Mouse (Mus musculus): ENCODE results near the gene Sgcd. TPM values are rescaled to one million over a fixed set of nuclear protein-coding genes. Genes with fewer than 3 reads are reported as not detected.

Gene Sgcd
- total RNA-seq, 2 experiments from 2014 or later = 8.6 to 23.3 TPM

DNA sequence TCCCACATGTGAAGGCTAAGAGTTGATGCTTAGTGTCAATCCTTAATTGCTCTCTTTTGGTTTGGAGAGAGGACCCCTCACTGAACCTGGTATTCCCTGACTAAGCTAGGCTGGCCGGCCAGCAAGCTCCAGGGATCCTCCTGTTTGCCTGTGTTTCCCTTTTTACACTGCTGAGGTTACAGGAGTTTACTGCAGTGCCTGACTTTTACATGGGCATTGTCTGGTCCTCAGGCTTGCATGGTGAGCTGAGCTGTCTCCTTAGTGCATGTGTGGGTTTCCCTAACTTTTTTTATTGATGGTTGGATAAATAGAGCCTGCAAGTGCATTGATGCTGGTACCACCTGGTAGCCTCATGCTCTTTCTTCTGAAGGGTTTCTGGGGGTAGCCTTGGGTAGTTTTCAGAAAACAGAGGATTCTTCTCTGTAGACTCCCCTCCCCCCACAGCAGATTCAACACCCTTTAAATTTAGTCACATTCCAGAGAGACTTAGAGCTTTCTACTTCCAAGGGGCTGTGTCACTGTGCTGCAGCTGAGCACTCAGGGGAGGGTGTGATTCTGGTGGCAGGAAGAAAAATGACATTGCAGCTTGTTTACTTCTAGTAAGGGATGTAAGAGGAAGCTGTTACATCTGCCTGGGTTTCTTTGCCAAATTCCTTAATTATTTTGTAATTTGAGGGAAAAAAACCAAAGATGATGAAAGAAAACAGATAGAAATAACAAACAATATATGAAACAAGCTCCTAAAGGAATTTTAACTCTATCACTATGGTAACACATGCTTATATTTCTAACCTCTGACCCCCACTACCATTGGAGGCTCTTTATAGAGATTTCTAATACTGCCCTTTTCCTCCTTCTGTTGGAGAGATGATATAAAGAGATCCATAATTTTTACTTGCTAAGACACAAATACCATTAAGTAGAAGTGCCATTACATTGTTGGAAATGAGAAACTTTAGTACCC is 831.8 kb downstream of the Sgcd start:
- DNase-seq (ENCODE audit: low spot score in 2 of 2) = no peak

DNA sequence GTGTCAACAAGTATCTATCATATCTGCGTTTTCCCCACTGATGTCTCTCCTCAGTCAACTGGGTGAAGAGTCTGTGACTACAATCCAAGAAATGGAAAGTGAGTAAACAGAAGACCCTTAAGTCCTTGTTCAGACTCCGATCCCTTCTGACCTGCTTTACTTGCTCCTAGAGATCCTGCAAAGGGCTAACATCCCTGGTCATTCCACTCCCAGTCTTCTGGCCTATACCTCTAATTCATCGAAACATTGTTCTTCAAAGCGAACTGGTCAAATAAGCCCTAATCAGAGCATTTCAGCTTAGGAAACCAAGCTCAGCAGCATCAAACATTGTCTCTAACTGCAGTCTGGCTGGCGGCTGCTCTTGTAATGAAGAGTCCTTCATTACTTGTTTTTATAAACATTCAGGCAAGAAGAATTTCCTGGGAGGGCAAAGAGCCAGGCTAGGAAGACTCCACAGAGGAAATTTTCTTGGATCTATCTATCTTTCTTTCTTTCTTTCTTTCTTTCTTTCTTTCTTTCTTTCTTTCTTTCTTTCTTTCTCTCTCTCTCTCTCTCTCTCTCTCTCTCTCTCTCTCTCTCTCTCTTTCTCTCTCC is 833.8 kb downstream of the Sgcd start:
- no peak for DNase-seq (ENCODE audit: low spot score in 2 of 2)

DNA sequence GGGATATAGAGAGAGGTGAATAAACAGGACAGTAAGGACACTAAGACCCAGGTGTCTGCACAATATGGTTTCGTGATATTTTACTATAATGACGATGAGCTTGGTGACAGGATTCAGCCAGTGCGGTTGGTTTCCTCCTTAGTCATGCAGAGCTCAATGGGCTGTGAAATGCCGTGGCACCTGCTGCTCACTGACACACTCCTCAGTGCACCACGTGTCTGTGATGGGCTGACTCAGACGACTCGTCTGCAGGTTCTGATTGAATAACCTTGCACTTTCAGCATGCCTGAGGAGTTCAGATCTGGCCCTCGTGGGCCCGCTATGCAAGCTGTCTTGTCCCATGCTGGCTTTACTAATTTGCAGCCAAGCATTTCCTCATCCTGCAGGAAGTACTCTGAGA is 839.2 kb downstream of the Sgcd start:
- no peak for DNase-seq (ENCODE audit: low spot score in 2 of 2)

DNA sequence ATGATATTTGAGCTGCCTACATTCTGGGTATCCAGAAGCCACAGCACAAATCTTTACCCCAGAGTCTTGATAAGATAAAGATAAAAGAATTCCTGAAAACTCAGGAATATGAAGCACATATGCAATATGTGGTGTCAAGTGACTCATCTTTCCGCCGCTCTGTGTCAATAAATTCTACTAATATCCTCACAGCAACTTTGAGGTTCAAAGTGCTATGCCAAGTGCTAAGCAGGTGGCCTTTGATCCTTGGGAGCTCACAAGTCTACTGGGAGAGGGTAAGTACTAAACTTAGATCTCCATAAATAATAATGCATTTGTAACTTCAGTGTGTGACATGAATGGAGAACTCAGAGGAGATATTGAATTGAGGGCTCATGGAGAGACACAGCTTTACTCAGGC is 848.9 kb downstream of the Sgcd start:
- no peak for DNase-seq (ENCODE audit: low spot score in 2 of 2)

DNA sequence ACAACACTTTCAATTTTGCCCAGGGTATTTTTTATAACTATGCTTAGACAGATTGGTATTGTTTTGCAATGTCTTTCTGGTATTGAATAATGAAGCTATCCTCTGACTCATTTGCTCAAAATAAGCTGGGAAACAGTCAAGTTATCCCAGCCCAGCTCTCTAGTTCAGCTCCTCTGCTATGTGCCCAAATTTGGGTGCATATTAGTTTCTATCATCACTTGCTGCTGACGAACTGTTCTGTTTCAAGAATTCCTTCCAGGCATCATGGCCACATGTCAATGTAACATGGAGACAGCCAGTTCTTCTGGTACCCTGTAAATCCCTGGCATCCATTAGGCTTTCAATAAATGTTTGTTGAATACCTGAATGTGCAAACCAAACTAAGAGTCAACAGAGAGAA is 849.5 kb downstream of the Sgcd start:
- DNase-seq (ENCODE audit: low spot score in 2 of 2) = no peak

DNA sequence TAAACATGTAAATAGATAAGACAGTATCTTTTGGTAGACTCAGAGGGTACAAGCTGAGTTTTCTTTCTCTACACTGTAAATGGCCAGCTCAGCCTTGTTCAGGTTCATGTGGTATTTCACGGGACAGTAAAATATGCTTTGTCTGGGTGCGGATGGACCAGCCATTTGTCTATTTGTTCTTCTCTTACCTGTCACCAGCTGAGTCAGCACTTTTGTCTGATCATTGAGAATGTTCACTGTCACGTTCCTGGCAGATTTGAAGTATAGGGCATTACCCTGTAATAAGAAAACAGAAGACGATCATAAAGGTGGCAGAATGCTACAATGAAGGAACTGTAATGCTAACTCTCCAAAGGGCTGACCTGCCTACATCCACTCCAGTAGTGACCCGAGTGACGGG is 856.4 kb downstream of the Sgcd start:
- DNase-seq (ENCODE audit: low spot score in 2 of 2) = no peak

DNA sequence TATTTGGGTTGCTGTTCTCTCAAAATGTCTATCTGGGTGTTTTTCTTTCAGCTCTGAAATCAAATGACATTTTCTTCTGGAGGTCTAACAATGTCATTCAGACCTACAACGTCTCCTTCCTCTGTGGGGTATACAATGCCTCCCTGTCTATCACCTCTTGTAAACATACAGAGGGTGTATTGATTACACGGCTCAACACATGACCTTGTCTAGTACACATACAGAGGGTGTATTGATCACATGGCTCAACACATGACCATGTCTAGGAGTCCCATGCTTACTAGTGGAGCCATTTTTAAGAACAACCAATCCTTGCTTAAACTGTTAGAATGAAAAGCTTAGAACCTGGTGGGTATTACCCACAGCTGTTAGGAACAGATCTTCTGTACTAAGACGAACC is 858.3 kb downstream of the Sgcd start:
- no peak for DNase-seq (ENCODE audit: low spot score in 2 of 2)

DNA sequence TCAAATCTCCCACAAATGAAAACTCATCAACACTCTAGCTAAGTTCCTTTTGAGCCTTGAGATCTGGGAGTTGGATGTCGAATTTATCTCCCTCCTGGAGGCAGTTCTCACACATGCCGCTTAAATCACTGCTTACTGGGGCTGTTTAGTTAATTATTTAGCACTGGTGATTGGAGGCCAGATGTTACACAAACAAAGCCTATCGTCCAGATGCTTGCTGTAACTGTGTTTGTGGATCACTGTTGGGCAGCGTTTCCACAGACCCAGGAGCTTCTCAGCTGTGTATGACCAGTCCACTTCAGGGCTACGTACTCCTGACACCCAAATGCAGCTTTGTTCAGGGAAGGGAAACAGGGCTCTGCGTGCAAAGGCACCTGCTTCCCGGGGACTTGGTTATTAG is 858.8 kb downstream of the Sgcd start:
- DNase-seq (ENCODE audit: low spot score in 2 of 2) = no peak

DNA sequence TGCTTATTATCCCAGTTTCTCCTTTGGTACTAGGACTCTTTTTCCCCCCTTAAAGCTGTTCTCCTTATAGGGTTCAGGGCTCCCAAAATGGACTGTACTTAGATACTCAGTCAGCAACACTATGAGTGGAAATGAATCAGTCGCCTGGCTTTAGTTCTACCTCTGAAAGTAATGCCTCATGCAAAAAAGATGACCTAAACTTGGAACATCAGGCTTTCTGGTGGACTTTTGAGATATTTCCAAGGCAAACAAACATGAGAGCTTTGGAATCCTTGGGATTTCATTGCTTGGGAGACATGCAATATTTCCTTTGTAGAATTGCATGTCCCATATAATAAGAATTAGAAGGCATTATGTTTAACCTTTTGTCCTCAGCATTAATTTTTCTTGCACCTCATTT is 859.6 kb downstream of the Sgcd start:
- no peak for DNase-seq (ENCODE audit: low spot score in 2 of 2)

DNA sequence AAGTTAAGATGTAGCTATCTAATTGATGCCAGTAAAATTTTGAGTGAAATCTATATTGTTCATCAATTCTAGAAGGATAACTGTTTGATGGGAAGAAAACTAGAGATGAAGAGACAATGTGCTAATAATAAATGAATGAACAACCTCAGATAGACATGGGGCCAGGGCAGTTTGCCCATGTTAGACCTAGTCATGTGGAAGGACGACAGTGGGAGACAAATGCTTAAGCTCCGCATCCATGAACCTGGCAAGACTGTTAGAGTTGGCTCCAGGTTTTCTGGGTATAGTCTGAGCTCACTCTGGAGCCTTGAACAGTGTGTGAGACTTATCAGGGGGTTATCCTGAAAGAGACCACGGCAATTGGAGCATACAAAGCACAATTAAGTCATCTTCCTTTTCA is 860.4 kb downstream of the Sgcd start:
- no peak for DNase-seq (ENCODE audit: low spot score in 2 of 2)

DNA sequence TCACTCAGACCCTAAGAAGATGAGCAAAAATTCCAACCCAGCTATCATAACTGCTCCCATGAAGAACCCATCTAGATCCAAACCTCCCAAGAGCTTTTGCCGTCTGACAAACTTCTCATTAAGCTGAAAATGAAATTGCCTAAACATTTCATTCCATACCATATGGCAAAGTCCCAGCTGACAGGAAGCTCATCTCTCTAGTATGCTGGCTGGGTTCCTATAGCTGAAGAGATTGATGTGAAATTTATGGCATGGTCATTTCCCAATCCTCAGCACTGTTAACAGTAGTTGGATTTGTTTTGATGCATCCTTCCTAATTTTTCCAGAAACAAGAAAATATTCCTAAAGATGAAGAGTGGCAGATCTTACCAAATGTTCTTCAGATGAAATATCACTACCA is 867.9 kb downstream of the Sgcd start:
- no peak for DNase-seq (ENCODE audit: low spot score in 2 of 2)

DNA sequence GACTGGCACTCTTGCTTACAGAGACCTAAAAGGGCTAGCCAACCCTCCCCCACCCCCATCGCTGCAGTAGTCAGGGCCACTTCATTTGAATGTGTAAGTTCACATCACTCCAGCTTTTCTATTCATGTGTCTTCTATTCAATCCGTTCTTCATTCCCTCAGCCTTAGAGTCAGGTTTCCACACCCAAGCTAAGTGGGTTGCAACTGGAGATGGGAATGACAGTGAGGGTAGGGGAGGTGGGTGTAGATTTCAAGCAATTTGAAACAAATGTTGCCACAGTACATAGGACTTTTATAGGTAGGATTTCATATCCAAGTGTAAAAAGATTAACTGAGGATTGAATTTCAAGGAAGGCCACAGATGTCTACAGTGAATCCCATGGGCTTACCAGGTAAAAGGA is 870.9 kb downstream of the Sgcd start:
- DNase-seq (ENCODE audit: low spot score in 2 of 2) = no peak

DNA sequence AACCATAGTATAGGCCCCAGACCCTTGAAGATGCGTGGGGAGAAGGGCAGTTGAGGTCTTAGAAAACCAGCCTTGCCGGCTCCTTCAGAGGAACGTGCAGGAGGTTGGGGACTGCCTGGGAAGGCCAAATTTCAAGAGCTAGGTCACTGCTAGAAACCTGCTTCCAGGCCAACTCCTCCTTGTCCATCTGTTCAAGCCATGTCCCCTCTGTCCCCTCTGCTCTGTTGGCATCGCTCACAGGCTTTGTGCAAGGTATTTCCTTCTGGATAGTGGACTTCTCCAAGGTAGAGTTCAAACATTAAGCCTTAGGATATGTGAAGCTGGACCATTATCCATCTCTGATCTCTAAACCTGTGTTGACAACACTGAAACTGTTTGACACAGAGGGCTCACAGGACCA is 874.4 kb downstream of the Sgcd start:
- no peak for DNase-seq (ENCODE audit: low spot score in 2 of 2)

DNA sequence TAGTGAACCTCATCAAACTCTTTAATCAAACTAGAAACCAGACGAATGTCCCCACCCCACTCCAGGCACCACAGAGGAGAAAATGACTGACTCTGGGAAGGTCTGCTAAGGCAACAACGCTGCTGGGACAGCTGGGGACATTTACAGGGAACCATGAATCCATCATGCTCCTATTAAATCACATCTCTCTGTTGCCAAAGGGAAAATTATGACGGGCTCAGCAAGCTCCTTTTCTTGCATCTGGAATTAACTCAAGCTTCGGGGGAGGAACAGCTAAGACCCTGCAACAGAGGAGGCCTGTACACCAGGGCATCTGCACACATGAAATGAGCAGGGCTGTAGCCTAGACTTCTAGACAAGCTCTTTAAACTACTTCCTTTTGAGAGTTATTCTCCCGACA is 875.7 kb downstream of the Sgcd start:
- DNase-seq (ENCODE audit: low spot score in 2 of 2) = no peak

DNA sequence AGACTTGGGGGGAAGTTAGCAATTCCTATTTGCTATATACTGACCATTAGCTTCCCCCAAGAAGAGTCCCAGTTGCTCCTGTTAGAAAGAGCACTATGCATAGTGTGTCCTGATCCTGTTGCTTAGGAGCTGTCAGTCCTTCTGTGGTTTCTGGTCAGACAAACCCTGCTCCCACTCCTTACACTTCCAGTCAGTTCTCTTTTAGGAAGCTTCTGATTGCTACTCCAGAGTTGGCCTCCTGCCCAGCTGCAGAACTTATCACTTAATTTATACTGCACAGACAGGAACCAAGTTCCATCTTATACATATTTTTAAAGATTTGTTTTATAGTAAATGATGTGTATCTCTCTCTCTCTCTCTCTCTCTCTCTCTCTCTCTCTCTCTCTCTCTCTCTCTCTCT is 878.5 kb downstream of the Sgcd start:
- no peak for DNase-seq (ENCODE audit: low spot score in 2 of 2)

DNA sequence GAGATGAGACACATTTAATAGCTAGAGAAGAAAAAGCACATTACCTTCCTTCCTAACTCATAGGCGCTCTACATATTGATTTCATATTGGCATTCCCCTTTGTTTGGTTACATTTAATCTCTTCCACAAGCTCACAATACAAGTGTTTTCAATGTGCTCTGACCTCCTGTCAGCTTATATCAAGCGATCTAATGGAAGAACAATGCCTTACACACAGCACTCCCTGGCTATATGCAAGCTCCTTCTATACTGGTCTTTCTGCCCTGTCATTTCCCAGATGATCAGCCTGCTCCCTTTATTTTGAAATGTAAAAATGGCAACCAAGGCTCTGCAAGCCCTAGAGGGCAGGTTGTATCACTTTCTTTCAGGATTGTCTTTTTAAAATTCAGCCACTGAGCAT is 881.1 kb downstream of the Sgcd start:
- DNase-seq (ENCODE audit: low spot score in 2 of 2) = no peak

DNA sequence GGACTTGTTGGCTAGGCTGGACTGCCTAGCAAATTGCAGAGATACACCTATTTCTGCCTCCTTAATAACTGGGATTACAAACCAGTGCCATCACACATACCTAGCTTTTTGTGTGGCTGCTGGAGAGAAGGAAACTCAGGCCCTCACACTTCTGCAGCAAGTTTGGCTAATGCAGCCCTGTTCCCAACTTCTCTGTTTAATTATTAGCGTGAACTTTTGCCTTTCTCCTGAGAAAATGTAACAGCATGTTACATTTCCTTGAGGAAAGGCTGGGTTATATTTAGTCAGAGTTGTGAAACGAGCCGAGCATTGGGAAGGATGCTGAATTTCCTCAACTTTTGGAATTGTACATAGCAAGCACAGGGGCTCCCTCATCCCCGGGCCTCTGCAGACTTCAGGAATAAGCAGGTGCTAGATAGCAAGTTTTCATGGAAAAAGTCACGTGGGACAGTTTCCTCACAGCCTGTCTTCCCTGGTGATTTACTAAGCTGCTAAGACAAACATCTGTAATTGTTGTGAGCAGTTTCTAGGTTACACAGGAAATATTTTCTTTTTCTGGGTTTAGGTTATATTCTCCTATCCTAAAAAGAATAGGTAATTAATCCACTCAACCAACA is 895.4 kb downstream of the Sgcd start:
- no peak for DNase-seq (ENCODE audit: low spot score in 2 of 2)

DNA sequence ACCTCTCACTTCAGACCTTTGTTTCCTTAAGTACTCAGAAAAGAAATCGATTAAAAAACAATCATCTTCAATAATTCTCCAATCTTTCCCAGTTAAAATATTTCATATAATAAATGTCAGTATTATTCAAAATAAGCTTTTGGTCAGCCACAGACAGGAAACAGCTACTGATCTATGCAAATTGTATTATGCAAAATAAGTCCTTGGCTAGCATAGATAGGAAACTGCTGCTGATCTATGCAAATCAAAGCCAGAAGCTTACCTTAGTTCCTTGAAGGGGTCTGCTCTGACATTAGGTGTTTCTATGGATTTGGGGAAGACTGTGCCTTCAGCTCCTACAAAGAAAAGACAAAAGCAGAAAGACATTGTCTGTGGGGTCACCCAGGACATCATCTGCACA is 906.3 kb downstream of the Sgcd start:
- no peak for DNase-seq (ENCODE audit: low spot score in 2 of 2)

DNA sequence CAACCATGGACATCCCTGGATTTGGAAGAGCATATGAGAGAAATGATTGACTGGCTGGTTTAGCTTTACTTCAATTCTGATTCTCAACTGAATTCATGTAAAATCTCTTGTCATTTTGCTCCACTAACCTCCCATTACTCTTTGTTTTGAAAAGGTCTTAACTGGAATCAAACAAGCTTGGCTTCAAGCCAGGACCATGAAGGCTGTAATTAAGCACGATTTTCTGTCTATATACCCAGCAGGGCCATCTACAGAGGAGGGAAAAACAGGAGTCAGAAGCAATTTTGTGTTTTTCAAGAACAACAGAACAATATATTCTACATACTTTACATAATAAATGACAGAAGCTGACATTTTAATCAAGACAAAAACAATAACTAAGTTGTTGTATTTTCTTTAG is 915.2 kb downstream of the Sgcd start:
- DNase-seq (ENCODE audit: low spot score in 2 of 2) = no peak

DNA sequence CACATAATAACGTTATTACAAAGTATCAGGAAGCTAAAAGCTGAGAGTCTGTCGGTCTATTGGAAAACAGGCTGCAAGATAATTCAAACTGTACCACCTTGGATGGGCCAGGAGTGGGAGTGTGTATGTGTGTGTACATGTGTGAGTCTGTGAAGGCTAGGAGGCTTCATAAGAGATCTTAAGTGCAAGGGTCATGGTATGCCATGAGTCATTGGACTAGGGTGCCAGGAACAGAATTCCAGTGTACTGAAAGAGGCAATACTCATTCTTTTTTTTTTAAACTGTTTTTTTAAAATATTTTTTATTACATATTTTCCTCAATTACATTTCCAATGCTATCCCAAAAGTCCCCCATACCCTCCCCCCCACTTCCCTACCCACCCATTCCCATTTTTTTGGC is 917.6 kb downstream of the Sgcd start:
- DNase-seq (ENCODE audit: low spot score in 2 of 2) = no peak

DNA sequence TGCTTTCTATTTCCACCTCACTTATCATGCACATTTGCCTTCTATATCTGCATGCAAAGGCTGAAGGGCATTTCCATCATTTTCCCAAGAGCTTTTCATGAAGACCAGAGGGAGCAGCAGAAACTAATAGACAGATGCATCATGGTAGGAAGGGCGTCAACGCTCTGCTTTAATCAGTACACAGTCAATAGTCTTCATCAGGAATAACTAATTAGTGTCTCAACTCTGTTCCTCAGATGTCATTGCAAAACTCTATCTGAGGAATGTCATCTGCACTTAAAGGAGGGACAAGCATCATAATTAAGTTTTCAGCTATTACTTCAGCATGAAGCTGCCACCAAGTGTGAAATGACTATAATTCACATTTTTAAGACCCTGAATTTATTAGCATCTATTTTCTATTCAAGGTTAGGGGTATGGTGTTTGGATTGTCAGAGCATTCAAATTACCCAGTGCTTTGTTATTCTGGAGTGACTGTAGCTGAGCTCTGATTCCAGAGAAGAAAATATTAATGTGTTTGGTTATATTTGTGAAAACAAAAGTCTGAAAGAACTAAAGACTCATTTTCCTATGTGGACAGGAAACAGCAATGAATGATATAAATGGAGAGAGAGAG is 918.9 kb downstream of the Sgcd start:
- no peak for DNase-seq (ENCODE audit: low spot score in 2 of 2)

DNA sequence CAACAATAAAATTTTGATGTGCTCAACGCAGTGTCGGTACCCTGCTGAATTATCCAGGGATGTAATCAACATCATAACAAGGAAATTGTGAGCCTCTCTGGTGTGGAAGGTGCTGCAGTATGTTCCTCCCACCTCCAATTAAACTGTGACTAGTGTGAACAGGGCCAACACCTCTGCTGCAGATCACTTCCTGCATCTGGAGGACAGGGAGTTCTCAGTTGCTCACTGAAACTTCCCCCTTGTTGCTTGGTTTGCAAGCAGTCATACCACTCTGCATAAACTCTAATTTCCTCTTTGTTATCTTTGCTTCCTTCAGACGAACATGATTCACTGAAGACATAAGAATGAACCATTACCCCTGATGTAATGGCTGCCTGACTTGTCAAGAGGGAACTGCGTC is 925.1 kb downstream of the Sgcd start:
- no peak for DNase-seq (ENCODE audit: low spot score in 2 of 2)

Data from adrenal gland, adult 18-20 months (tissue).